Mouse (Mus musculus) embryonic fibroblast, embryonic 13.5 days (primary cell): ENCODE measurements around the gene Slc25a20. TPM values are rescaled to one million over a fixed set of nuclear protein-coding genes. Genes with fewer than 3 reads are reported as not detected.

Source experiments
- H3K27ac ChIP-seq: 2 replicates; pipeline ENCODE4 v1.5.1; 2012; ENCODE audit warnings: low read length, control low read depth, inconsistent platforms; ENCODE audit not compliant: insufficient read depth
- H3K4me1 ChIP-seq: 2 replicates; pipeline ENCODE4 v1.6.1; 2011; ENCODE audit warnings: low read length; ENCODE audit not compliant: control insufficient read depth, insufficient read depth
- H3K4me3 ChIP-seq: 2 replicates; pipeline ENCODE4 v1.5.1; 2011; ENCODE audit warnings: mild to moderate bottlenecking, control low read depth, low read length; ENCODE audit not compliant: insufficient read depth
- CTCF ChIP-seq: IDR thresholded peaks from 2 replicates; pipeline ENCODE4 v1.5.1; 2011; ENCODE audit warnings: mild to moderate bottlenecking, control low read depth, low read length, moderate library complexity, borderline replicate concordance; ENCODE audit not compliant: insufficient read depth
- POLR2A ChIP-seq: IDR thresholded peaks from 2 replicates; pipeline ENCODE4 v1.6.1; 2011; ENCODE audit warnings: low read depth, mild to moderate bottlenecking, control low read depth, low read length, moderate library complexity
- polyA plus RNA-seq: library from polyadenylated mRNA; stranded (reverse); fragments of >200 nt; gene quantifications from 2 replicates; pipeline ENCODE4 v1.2.4, GENCODE M21; 2011; ENCODE audit warnings: low read depth; ENCODE audit not compliant: missing spikeins, insufficient read length

Slc25a20 gene
- 35.0 and 36.6 TPM in 2 replicates for polyA plus RNA-seq

GRCm38 (mm10) chr9:108661677-108662612, at the start of gene Slc25a20:
Slc25a20 (plus strand) TSS chr9:108662088.
- H3K27ac ChIP-seq, result no peak within 1 kb of the TSS
- TF ChIP-seq CTCF (no peak), POLR2A (peak; percentile 70)
- peak within 1 kb of the TSS; percentile 76 for H3K4me3 ChIP-seq
- no peaks in the 10 kb centered on the region for H3K4me1 ChIP-seq

DNA sequence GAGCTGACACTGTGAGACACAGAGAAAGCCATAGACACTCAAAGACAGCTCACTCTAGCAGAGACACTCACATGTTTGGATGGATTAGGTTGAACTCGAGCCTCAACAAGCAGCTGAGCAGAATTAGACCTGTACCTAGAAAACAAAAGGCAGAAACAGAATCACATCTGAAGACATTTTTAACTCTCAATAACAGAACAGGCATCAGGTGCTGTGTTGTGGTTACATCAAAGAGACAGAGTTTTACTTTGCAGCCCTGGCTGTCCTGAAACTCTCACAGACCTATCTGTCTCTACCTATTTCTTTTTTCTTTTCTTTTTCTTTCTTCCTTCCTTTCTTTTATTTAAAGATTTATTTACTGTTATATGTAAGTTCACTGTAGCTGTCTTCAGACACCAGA, 44.6 kb upstream of the Slc25a20 start:
- H3K27ac ChIP-seq, result no peak overlapping the region
- no peak for TF ChIP-seq CTCF
- TF ChIP-seq POLR2A, result no peak
- H3K4me3 ChIP-seq, result no peak overlapping the region
- H3K4me1 ChIP-seq, result no peaks in the 10 kb centered on the region

GRCm38 (mm10) chr9:108626498-108626897, 35.4 kb upstream of the Slc25a20 start:
- H3K4me3 ChIP-seq, result no peak overlapping the region
- H3K27ac ChIP-seq, result no peak overlapping the region
- H3K4me1 ChIP-seq, result no peaks in the 10 kb centered on the region
- TF ChIP-seq POLR2A (no peak), CTCF (no peak)

GRCm38 (mm10) chr9:108628141-108628540, 33.7 kb upstream of the Slc25a20 start:
- Histone ChIP-seq H3K4me3 (no peak overlapping the region), H3K4me1 (no peaks in the 10 kb centered on the region), H3K27ac (no peak overlapping the region)
- TF ChIP-seq POLR2A, result no peak
- TF ChIP-seq CTCF, result no peak

GRCm38 (mm10) chr9:108630683-108631082, 31.2 kb upstream of the Slc25a20 start:
- TF ChIP-seq CTCF, result no peak
- TF ChIP-seq POLR2A, result no peak
- Histone ChIP-seq H3K4me3 (no peak overlapping the region), H3K4me1 (no peaks in the 10 kb centered on the region), H3K27ac (no peak overlapping the region)

DNA sequence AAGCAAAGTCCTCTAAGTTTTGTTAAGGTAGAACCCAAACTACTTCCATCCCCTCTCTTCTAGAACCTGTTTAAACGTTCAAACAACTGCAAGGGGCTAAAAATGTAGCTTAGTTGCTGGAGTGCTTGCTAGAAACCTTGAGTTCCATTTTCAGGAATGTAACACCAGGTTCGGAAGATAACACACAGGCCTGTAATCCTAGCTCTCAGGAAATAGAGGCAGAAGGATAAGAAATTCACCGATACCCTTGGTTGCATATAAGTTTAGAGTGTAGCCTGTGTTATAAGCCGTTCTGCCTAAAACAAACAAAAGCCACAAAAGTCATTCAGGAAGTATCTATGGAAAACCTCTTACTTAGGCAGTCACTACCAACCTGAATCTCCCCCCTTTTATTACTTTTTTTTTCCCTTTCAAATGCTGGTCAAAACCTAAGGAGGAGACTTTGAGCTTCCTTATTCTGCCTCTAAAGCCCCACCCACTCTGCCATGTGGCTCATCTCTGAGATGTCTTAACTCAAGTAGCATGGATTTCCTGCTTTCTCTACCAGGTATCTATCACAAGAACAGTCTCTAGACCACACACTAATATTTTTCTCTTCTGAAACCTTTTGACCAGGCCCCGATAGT, 30.1 kb upstream of the Slc25a20 start:
- TF ChIP-seq CTCF (no peak), POLR2A (no peak)
- Histone ChIP-seq H3K27ac (no peak overlapping the region), H3K4me1 (no peaks in the 10 kb centered on the region), H3K4me3 (no peak overlapping the region)

DNA sequence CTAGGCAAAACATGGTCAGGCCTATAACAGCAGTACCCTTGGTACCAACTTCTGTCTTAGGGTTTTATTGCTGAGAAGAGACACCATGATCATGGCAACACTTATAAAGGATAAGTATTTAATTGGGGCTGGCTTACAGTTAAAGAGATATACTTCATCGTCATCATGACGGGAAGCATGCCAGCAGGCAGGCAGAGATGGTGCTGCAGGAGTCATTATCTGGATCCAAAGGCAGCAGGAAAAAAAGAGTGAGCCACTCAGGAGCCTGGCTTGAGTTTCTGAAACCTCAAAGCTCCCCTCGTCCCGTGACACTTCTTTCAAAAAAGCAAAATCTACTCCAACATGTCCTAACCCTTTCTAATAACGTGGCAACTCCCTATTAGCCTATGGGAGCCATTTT, 29.5 kb upstream of the Slc25a20 start:
- no peak for TF ChIP-seq POLR2A
- no peak for TF ChIP-seq CTCF
- H3K4me1 ChIP-seq, result no peaks in the 10 kb centered on the region
- H3K4me3 ChIP-seq, result no peak overlapping the region
- H3K27ac ChIP-seq, result no peak overlapping the region

DNA sequence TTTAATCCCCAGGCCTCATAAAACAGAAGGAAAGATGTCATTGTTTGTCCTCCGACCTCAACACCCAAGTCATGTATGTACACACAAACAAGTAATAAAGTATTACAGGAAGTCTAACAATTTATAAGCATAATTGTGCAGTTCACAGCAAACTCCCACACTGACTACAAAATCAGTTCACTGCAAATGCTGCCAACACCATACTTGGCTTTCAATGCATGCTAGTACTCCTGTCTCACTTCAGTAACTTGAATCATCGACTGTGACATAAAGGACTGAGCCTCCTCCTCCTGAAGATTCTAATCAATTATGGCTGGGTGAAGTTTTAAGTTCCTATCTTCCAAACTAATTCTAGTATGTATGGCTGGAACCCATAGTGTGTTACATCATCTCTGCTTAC, 28.0 kb upstream of the Slc25a20 start:
- no peaks in the 10 kb centered on the region for H3K4me1 ChIP-seq
- no peak overlapping the region for H3K4me3 ChIP-seq
- TF ChIP-seq CTCF, result no peak
- TF ChIP-seq POLR2A, result no peak

GRCm38 (mm10) chr9:108635415-108635814, 26.5 kb upstream of the Slc25a20 start:
- Histone ChIP-seq H3K27ac (no peak overlapping the region), H3K4me3 (no peak overlapping the region), H3K4me1 (no peaks in the 10 kb centered on the region)
- TF ChIP-seq POLR2A (no peak), CTCF (no peak)

More for the DNA sequence above, 28.0 kb upstream of the Slc25a20 start:
- no peak overlapping the region for H3K27ac ChIP-seq

GRCm38 (mm10) chr9:108639825-108640224, 22.1 kb upstream of the Slc25a20 start:
- no peak for TF ChIP-seq POLR2A
- no peak for TF ChIP-seq CTCF
- Histone ChIP-seq H3K4me1 (no peaks in the 10 kb centered on the region), H3K27ac (no peak overlapping the region), H3K4me3 (no peak overlapping the region)
